Mouse (Mus musculus) CH12.LX (cell line): Measurements from ENCODE around the gene Zfpm1.

Experiments used
- CTCF ChIP-seq, 2 experiments: IDR thresholded peaks in 1 of 2; conservative IDR thresholded peaks in 1 of 2; 2 replicates each; pipeline ENCODE4 v1.5.1; 2011 to 2012; ENCODE audit warnings: low read depth in 2 of 2, low read length in 2 of 2, improper control_type of control experiment in 1 of 2, inconsistent platforms in 1 of 2, mild to moderate bottlenecking in 1 of 2, moderate library complexity in 1 of 2
- E2F4 ChIP-seq: IDR thresholded peaks from 2 replicates; pipeline ENCODE4 v1.6.1; 2011; ENCODE audit warnings: low read depth, low read length, improper control_type of control experiment; ENCODE audit not compliant: insufficient replicate concordance
- ELF1 ChIP-seq: IDR thresholded peaks from 2 replicates; pipeline ENCODE4 v1.6.1; 2014; ENCODE audit warnings: low read depth, mild to moderate bottlenecking, inconsistent platforms, low read length, improper control_type of control experiment
- GABPA ChIP-seq: IDR thresholded peaks from 2 replicates; pipeline ENCODE4 v1.6.1; 2012; ENCODE audit warnings: low read depth, low read length, improper control_type of control experiment, inconsistent platforms; ENCODE audit not compliant: insufficient replicate concordance
- KAT2A ChIP-seq: IDR thresholded peaks from 2 replicates; pipeline ENCODE4 v1.6.1; 2012; ENCODE audit warnings: low read length, improper control_type of control experiment, inconsistent platforms; ENCODE audit not compliant: insufficient replicate concordance
- MAFK ChIP-seq: IDR thresholded peaks from 2 replicates; pipeline ENCODE4 v1.6.1; 2011; ENCODE audit warnings: low read length, improper control_type of control experiment; ENCODE audit not compliant: insufficient replicate concordance
- MAX ChIP-seq: IDR thresholded peaks from 2 replicates; pipeline ENCODE4 v1.6.1; 2011; ENCODE audit warnings: low read length, improper control_type of control experiment
- POLR2A ChIP-seq: IDR thresholded peaks from 2 replicates; pipeline ENCODE4 v1.6.1; 2011; ENCODE audit warnings: low read depth, mild to moderate bottlenecking, improper control_type of control experiment, low read length
- POLR2AphosphoS2 ChIP-seq: IDR thresholded peaks from 2 replicates; pipeline ENCODE4 v1.6.1; 2011; ENCODE audit warnings: low read depth, low read length, improper control_type of control experiment
- RCOR1 ChIP-seq: conservative IDR thresholded peaks from 2 replicates; pipeline ENCODE4 v1.6.1; 2012; ENCODE audit warnings: low read depth, mild to moderate bottlenecking, inconsistent platforms, low read length, improper control_type of control experiment
- SMC3 ChIP-seq: IDR thresholded peaks from 2 replicates; pipeline ENCODE4 v1.6.1; 2011; ENCODE audit warnings: low read depth, low read length, improper control_type of control experiment
- TCF12 ChIP-seq: IDR thresholded peaks from 2 replicates; pipeline ENCODE4 v1.6.1; 2014; ENCODE audit warnings: low read depth, mild to moderate bottlenecking, inconsistent platforms, low read length, improper control_type of control experiment
- USF1 ChIP-seq: IDR thresholded peaks from 2 replicates; pipeline ENCODE4 v1.6.1; 2014; ENCODE audit warnings: low read depth, mild to moderate bottlenecking, inconsistent platforms, low read length, improper control_type of control experiment
- ZNF384 ChIP-seq: IDR thresholded peaks from 2 replicates; pipeline ENCODE4 v1.6.1; 2012; ENCODE audit warnings: low read depth, low read length, improper control_type of control experiment, inconsistent platforms

GRCm38 (mm10) chr8:122259351-122259750 is 22.6 kb upstream of the Zfpm1 start:
- TF ChIP-seq RCOR1 = no peak
- TF ChIP-seq POLR2AphosphoS2 = no peak
- TF ChIP-seq CTCF (conservative IDR thresholded peaks at IDR 0.05 in 1 of 2, IDR thresholded peaks at IDR 0.05 in 1 of 2; ENCODE audit: low read depth in 2 of 2, low read length in 2 of 2) = peak; percentile 93 to 100
- no peak for TF ChIP-seq KAT2A
- no peak for TF ChIP-seq E2F4
- TF ChIP-seq POLR2A = no peak
- TF ChIP-seq ELF1 = no peak
- no peak for TF ChIP-seq MAX
- TF ChIP-seq GABPA = no peak
- peak; percentile 89 for TF ChIP-seq SMC3
- no peak for TF ChIP-seq MAFK
- TF ChIP-seq TCF12 = peak; percentile 17; the same call in 1 of the 2 replicates
- TF ChIP-seq ZNF384 = no peak
- TF ChIP-seq USF1 = no peak
